Mouse (Mus musculus) CH12.LX (cell line): ENCODE results near the gene Rap1b. TPM values are rescaled to one million over a fixed set of nuclear protein-coding genes. Genes with fewer than 3 reads are reported as not detected.

Experiments used
- DNase-seq: peaks from one replicate; pipeline ENCODE4 v3.0.0-alpha.2; 2013; ENCODE audit errors: extremely low read depth
- H3K27ac ChIP-seq: 2 replicates; pipeline ENCODE4 v1.5.1; 2012; ENCODE audit warnings: low read depth, mild to moderate bottlenecking, control low read depth, moderate library complexity; ENCODE audit not compliant: insufficient read depth
- H3K27me3 ChIP-seq: replicated peaks from 2 replicates; pipeline ENCODE3; 2012; ENCODE audit warnings: inconsistent platforms
- H3K36me3 ChIP-seq, 2 experiments: replicated peaks in 1 of 2; 2 replicates each; pipeline versions ENCODE3 to v1.6.1; 2012; ENCODE audit warnings: inconsistent platforms in 1 of 2, low read length in 1 of 2, mild to moderate bottlenecking in 1 of 2, mixed read lengths in 1 of 2, moderate library complexity in 1 of 2; ENCODE audit not compliant: control insufficient read depth in 1 of 2, insufficient read depth in 1 of 2
- H3K4me1 ChIP-seq, 2 experiments: 2 replicates each; pipeline ENCODE4 v1.6.1; 2012; ENCODE audit warnings: inconsistent platforms in 1 of 2, moderate library complexity in 1 of 2; ENCODE audit not compliant: insufficient read depth in 2 of 2, control insufficient read depth in 1 of 2
- H3K4me2 ChIP-seq: 2 replicates; pipeline ENCODE4 v1.6.1; 2012; ENCODE audit warnings: low read depth, mild to moderate bottlenecking, control low read depth; ENCODE audit not compliant: poor library complexity, insufficient read depth, severe bottlenecking
- H3K4me3 ChIP-seq, 3 experiments: fragments of 150-350 bp in 1 of 3; sonication (generic) in 1 of 3; replicated peaks in 1 of 3; 2 replicates each; pipeline versions ENCODE3 to v1.5.1; 2011 to 2012; ENCODE audit warnings: low read depth in 2 of 3, low read length in 2 of 3, mild to moderate bottlenecking in 2 of 3, moderate library complexity in 2 of 3, control low read depth in 1 of 3, improper control_type of control experiment in 1 of 3, inconsistent platforms in 1 of 3, mixed read lengths in 1 of 3; ENCODE audit not compliant: poor library complexity in 1 of 3
- H3K79me2 ChIP-seq: replicated peaks from 2 replicates; pipeline ENCODE4 v1.6.1; 2012; ENCODE audit warnings: mild to moderate bottlenecking, moderate library complexity; ENCODE audit not compliant: control insufficient read depth, poor library complexity, insufficient read depth, severe bottlenecking; ENCODE audit errors: extremely low read depth
- H3K9ac ChIP-seq: 2 replicates; pipeline ENCODE4 v1.6.1; 2012; ENCODE audit warnings: low read depth, mild to moderate bottlenecking, control low read depth, moderate library complexity; ENCODE audit not compliant: insufficient read depth
- H3K9me3 ChIP-seq: replicated peaks from 2 replicates; pipeline ENCODE3; 2012; ENCODE audit warnings: low read length, inconsistent platforms, mixed read lengths
- BHLHE40 ChIP-seq: IDR thresholded peaks from 2 replicates; pipeline ENCODE4 v1.6.1; 2011; ENCODE audit warnings: mild to moderate bottlenecking, low read depth, low read length, improper control_type of control experiment
- CTCF ChIP-seq, 2 experiments: IDR thresholded peaks in 1 of 2; conservative IDR thresholded peaks in 1 of 2; 2 replicates each; pipeline ENCODE4 v1.5.1; 2011 to 2012; ENCODE audit warnings: low read depth in 2 of 2, low read length in 2 of 2, improper control_type of control experiment in 1 of 2, inconsistent platforms in 1 of 2, mild to moderate bottlenecking in 1 of 2, moderate library complexity in 1 of 2
- EP300 ChIP-seq: IDR thresholded peaks from 2 replicates; pipeline ENCODE4 v1.6.1; 2011; ENCODE audit warnings: low read length, improper control_type of control experiment
- HCFC1 ChIP-seq: IDR thresholded peaks from 2 replicates; pipeline ENCODE4 v1.6.1; 2012; ENCODE audit warnings: low read depth, mild to moderate bottlenecking, inconsistent platforms, low read length, improper control_type of control experiment
- KAT2A ChIP-seq: IDR thresholded peaks from 2 replicates; pipeline ENCODE4 v1.6.1; 2012; ENCODE audit warnings: low read length, improper control_type of control experiment, inconsistent platforms; ENCODE audit not compliant: insufficient replicate concordance
- MAFK ChIP-seq: IDR thresholded peaks from 2 replicates; pipeline ENCODE4 v1.6.1; 2011; ENCODE audit warnings: low read length, improper control_type of control experiment; ENCODE audit not compliant: insufficient replicate concordance
- MAZ ChIP-seq: IDR thresholded peaks from 2 replicates; pipeline ENCODE4 v1.6.1; 2012; ENCODE audit warnings: low read depth, mild to moderate bottlenecking, inconsistent platforms, low read length, improper control_type of control experiment, moderate library complexity
- MEF2A ChIP-seq: IDR thresholded peaks from 2 replicates; pipeline ENCODE4 v1.6.1; 2014; ENCODE audit warnings: low read depth, mild to moderate bottlenecking, inconsistent platforms, low read length, improper control_type of control experiment, borderline replicate concordance
- MXI1 ChIP-seq: IDR thresholded peaks from 2 replicates; pipeline ENCODE4 v1.6.1; 2011; ENCODE audit warnings: mild to moderate bottlenecking, low read depth, low read length, improper control_type of control experiment
- MYC ChIP-seq: IDR thresholded peaks from 2 replicates; pipeline ENCODE4 v1.6.1; 2011; ENCODE audit warnings: low read depth, mild to moderate bottlenecking, improper control_type of control experiment, low read length
- NRF1 ChIP-seq: IDR thresholded peaks from 2 replicates; pipeline ENCODE4 v1.6.1; 2014; ENCODE audit warnings: low read depth, mild to moderate bottlenecking, inconsistent platforms, low read length, improper control_type of control experiment, moderate library complexity
- PAX5 ChIP-seq: IDR thresholded peaks from 2 replicates; pipeline ENCODE4 v1.6.1; 2012; ENCODE audit warnings: low read length, inconsistent platforms, mixed read lengths
- POLR2A ChIP-seq: IDR thresholded peaks from 2 replicates; pipeline ENCODE4 v1.6.1; 2011; ENCODE audit warnings: low read depth, mild to moderate bottlenecking, improper control_type of control experiment, low read length
- RCOR1 ChIP-seq: conservative IDR thresholded peaks from 2 replicates; pipeline ENCODE4 v1.6.1; 2012; ENCODE audit warnings: low read depth, mild to moderate bottlenecking, inconsistent platforms, low read length, improper control_type of control experiment
- SIN3A ChIP-seq: IDR thresholded peaks from 2 replicates; pipeline ENCODE4 v1.6.1; 2012; ENCODE audit warnings: low read length, improper control_type of control experiment, inconsistent platforms
- TCF12 ChIP-seq: IDR thresholded peaks from 2 replicates; pipeline ENCODE4 v1.6.1; 2014; ENCODE audit warnings: low read depth, mild to moderate bottlenecking, inconsistent platforms, low read length, improper control_type of control experiment
- UBTF ChIP-seq: IDR thresholded peaks from 2 replicates; pipeline ENCODE4 v1.6.1; 2012; ENCODE audit warnings: low read depth, mild to moderate bottlenecking, inconsistent platforms, low read length, improper control_type of control experiment, moderate library complexity
- dilution Hi-C: fragments of 300-500 bp; cut with MboI; formaldehyde crosslinking; loops from 2 replicates; pipeline ENCODE4 v1.14.3; 2020; ENCODE audit warnings: low sequenced_read_pairs; ENCODE audit not compliant: extremely low pct_unique_long_range_greater_than_20kb, extremely low pct_ligation_motif_present
- in situ Hi-C: fragments of 300-500 bp; cut with MboI; formaldehyde crosslinking; loops from 3 replicates; pipeline ENCODE4 v1.14.3; 2019; ENCODE audit warnings: low sequenced_read_pairs, low pct_ligation_motif_present, low pct_unique_long_range_greater_than_20kb, mixed read lengths
- polyA plus RNA-seq: library from polyadenylated mRNA; unstranded; fragments of >175 nt; gene quantifications from 2 replicates; pipeline ENCODE4 v1.2.1, GENCODE M21; 2012; ENCODE audit warnings: low read depth; ENCODE audit not compliant: insufficient read length
- total RNA-seq, 2 experiments: library from RNA; depleted of rRNA; stranded (reverse); fragments of 300-350 nt in 1 of 2; fragments of >200 nt in 1 of 2; gene quantifications; 2 replicates each; pipeline ENCODE4 v1.2.3; 2012 to 2014

Gene Rap1b
- total and polyA plus RNA-seq, 3 experiments, result 37.0 to 214 (median 205) TPM

DNA sequence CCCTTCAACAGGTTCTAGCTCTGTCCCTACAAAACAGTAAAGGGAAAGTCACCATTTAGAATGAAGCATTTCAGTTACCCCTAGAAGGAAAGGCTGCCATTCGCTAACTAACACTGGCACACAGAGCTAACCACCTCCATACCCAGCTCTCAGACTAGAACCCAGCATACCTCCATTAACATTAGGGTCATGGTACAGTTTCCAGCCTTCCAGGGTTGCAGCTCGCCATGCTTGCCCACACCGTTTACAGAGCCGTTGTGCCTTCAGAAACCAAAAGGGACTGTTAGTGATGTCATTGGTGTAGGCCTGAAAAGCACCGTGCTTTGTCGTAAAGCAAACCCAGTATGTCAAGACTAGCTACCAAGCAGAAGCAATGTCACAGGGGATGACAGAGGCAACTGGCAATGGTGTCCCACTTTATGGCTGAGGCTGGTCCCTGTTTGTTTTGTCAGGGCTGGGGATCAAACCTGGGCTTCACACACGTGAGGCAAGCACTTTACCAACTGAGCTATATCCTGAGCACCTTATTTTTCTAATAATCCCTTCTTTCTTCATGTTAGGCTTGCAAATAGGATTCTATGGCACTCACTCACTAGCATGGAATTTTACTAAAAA lies 72.6 kb downstream of the Rap1b start:
- in situ Hi-C loops, result no loop called here
- dilution Hi-C loops, result no loop called here
- H3K9ac ChIP-seq, result no peak overlapping the region
- no peaks in the 10 kb centered on the region for H3K79me2 ChIP-seq
- no peaks in the 10 kb centered on the region for H3K9me3 ChIP-seq
- no peak for DNase-seq
- no peak overlapping the region for H3K4me2 ChIP-seq
- no peaks in the 10 kb centered on the region for H3K4me1 ChIP-seq
- H3K36me3 ChIP-seq, result peaks cover 67 to 88% of the 10 kb centered on the region in 2 experiments
- H3K4me3 ChIP-seq, result no peak overlapping the region
- TF ChIP-seq MAFK, result no peak
- TF ChIP-seq CTCF (conservative IDR thresholded peaks at IDR 0.05 in 1 of 2, IDR thresholded peaks at IDR 0.05 in 1 of 2; ENCODE audit: low read depth in 2 of 2, low read length in 2 of 2), result no peak
- TF ChIP-seq POLR2A, result no peak
- TF ChIP-seq BHLHE40, result no peak
- TF ChIP-seq MEF2A, result no peak
- TF ChIP-seq KAT2A, result no peak
- no peak for TF ChIP-seq EP300
- no peak for TF ChIP-seq RCOR1
- no peak for TF ChIP-seq HCFC1
- no peak for TF ChIP-seq NRF1
- no peak for TF ChIP-seq MXI1
- no peak for TF ChIP-seq PAX5
- H3K27ac ChIP-seq, result no peak overlapping the region
- H3K27me3 ChIP-seq, result no peaks in the 10 kb centered on the region

DNA sequence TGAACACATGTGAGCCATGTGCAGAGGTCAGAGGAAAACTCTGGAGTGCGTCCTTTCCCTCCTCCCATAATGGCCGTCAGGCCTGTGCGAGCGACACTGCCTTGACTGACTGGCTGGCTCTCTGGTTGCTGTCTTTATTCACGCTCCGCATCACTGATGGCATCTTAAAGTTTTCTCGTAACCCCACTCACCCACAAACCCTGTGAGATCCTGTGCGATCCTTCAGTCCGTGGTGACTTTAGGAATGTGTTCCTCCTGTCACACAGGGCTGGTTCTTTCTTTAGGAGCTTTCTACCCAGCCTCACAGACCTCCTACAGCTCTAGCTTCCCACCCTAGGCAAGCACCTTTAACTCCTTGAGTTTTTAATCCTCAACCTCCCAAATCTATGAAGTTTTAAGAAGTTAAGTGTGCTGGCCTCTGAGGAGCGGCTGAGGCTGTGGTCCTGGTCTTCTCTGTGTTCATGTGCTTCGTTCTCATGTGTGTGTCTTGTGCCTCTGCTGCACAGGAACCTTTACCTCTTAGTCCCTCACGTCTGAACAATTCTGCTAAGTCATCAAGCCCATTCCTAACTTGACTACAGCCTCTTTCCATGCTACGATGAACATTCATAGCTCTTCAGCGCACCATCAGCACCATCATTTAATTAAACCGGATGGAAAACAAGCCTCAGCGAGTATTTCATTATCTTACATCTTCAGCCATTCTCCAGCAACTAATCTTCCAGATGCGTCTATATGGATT lies 73.3 kb downstream of the Rap1b start:
- no peaks in the 10 kb centered on the region for H3K9me3 ChIP-seq
- peaks cover 70 to 89% of the 10 kb centered on the region in 2 experiments for H3K36me3 ChIP-seq
- no peak overlapping the region for H3K4me3 ChIP-seq
- H3K4me1 ChIP-seq, result no peaks in the 10 kb centered on the region
- no peaks in the 10 kb centered on the region for H3K79me2 ChIP-seq
- no peaks in the 10 kb centered on the region for H3K27me3 ChIP-seq
- in situ Hi-C loops (no loop called here), dilution Hi-C loops (no loop called here)
- no peak for DNase-seq
- TF ChIP-seq MYC (no peak), EP300 (no peak), TCF12 (no peak), UBTF (no peak), MEF2A (no peak), SIN3A (no peak), MAZ (no peak)
- no peak overlapping the region for H3K27ac ChIP-seq
- no peak overlapping the region for H3K9ac ChIP-seq
- no peak overlapping the region for H3K4me2 ChIP-seq
